Mouse (Mus musculus): Measurements from ENCODE around the gene AA467197. TPM values are rescaled to one million over a fixed set of nuclear protein-coding genes. Genes with fewer than 3 reads are reported as not detected.

The AA467197 gene
- polyA plus RNA-seq, 1 experiment from 2014 or later, result 0.86 TPM

- Histone ChIP-seq H3K4me1 (replicated peaks; ENCODE audit: control insufficient read depth, insufficient read depth, low read length) (no peaks in the 10 kb centered on the region), H3K9me3 (ENCODE audit: control insufficient read depth, low read length) (peaks cover 14% of the 10 kb centered on the region), H3K4me2 (replicated peaks) (no peak overlapping the region), H3K27ac (no peak overlapping the region), H3K4me3 (replicated peaks; ENCODE audit: low read length) (peak overlapping the region; percentile 0; the same call in 1 of the 2 replicates), H3K36me3 (replicated peaks; ENCODE audit: control insufficient read depth, insufficient read depth) (peaks cover 11% of the 10 kb centered on the region), H3K9ac (no peak overlapping the region), H3K27me3 (ENCODE audit: control insufficient read depth, insufficient read depth, low read length) (no peaks in the 10 kb centered on the region)
- peak; percentile 35 for DNase-seq (ENCODE audit: low spot score)
- 88% methylated on average over 5 of the region's 5 CpGs for WGBS
- peak; percentile 40; the same call in 1 of the 2 replicates for ATAC-seq (ENCODE audit: low FRiP score)
These were observed 44.8 kb downstream of the AA467197 start for GRCm38 (mm10) chr2:122681379-122682137.

DNA sequence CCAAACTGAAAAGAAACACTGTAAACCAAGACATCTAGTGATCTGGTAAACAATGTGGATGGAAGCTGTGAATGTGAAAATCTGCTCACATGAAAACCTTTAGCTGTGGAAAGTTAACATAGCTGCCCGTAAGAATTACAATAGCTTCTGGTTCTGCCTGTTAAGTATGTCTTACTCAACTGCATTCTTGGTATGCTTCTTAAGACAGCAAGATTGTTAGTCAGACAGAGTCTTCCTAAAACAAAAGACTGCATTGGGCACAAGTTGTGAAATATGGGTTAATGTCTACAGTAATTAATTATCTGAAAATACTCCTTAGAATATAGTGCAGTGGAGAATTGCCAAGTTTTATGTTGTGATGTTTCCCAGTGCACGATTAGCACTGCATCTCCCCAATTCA is 45.7 kb downstream of the AA467197 start:
- no peaks in the 10 kb centered on the region for H3K27me3 ChIP-seq (ENCODE audit: control insufficient read depth, insufficient read depth, low read length)
- 64% methylated on average over 2 of the region's 2 CpGs for WGBS
- H3K27ac ChIP-seq, result no peak overlapping the region
- no peak overlapping the region for H3K4me2 ChIP-seq (replicated peaks)
- peaks cover 14% of the 10 kb centered on the region for H3K9me3 ChIP-seq (ENCODE audit: control insufficient read depth, low read length)
- no peak overlapping the region for H3K9ac ChIP-seq
- H3K36me3 ChIP-seq (replicated peaks; ENCODE audit: control insufficient read depth, insufficient read depth), result peaks cover 14% of the 10 kb centered on the region
- no peaks in the 10 kb centered on the region for H3K4me1 ChIP-seq (replicated peaks; ENCODE audit: control insufficient read depth, insufficient read depth, low read length)
- DNase-seq (ENCODE audit: low spot score) (no peak), ATAC-seq (ENCODE audit: low FRiP score) (no peak)
- no peak overlapping the region for H3K4me3 ChIP-seq (replicated peaks; ENCODE audit: low read length)

GRCm38 (mm10) chr2:122683641-122684040 is 46.9 kb downstream of the AA467197 start:
- ATAC-seq (ENCODE audit: low FRiP score) (no peak), DNase-seq (ENCODE audit: low spot score) (no peak)

GRCm38 (mm10) chr2:122686665-122687064 is 49.9 kb downstream of the AA467197 start:
- Histone ChIP-seq H3K27ac (no peak overlapping the region), H3K4me1 (replicated peaks; ENCODE audit: control insufficient read depth, insufficient read depth, low read length) (no peaks in the 10 kb centered on the region), H3K9me3 (ENCODE audit: control insufficient read depth, low read length) (peaks cover 6% of the 10 kb centered on the region), H3K9ac (no peak overlapping the region), H3K27me3 (ENCODE audit: control insufficient read depth, insufficient read depth, low read length) (no peaks in the 10 kb centered on the region), H3K4me2 (replicated peaks) (no peak overlapping the region), H3K4me3 (replicated peaks; ENCODE audit: low read length) (no peak overlapping the region), H3K36me3 (replicated peaks; ENCODE audit: control insufficient read depth, insufficient read depth) (peaks cover 14% of the 10 kb centered on the region)
- DNase-seq (ENCODE audit: low spot score) (no peak), ATAC-seq (ENCODE audit: low FRiP score) (no peak)
- 81% methylated on average over 6 of the region's 6 CpGs for WGBS

More at GRCm38 (mm10) chr2:122683641-122684040, 46.9 kb downstream of the AA467197 start:
- Histone ChIP-seq H3K4me3 (replicated peaks; ENCODE audit: low read length) (no peak overlapping the region), H3K27ac (no peak overlapping the region), H3K9ac (no peak overlapping the region), H3K27me3 (ENCODE audit: control insufficient read depth, insufficient read depth, low read length) (no peaks in the 10 kb centered on the region), H3K4me2 (replicated peaks) (no peak overlapping the region), H3K9me3 (ENCODE audit: control insufficient read depth, low read length) (peaks cover 14% of the 10 kb centered on the region), H3K4me1 (replicated peaks; ENCODE audit: control insufficient read depth, insufficient read depth, low read length) (no peaks in the 10 kb centered on the region), H3K36me3 (replicated peaks; ENCODE audit: control insufficient read depth, insufficient read depth) (peaks cover 14% of the 10 kb centered on the region)
- 79% methylated on average over 1 of the region's 1 CpGs for WGBS

MicroRNA genes within 50 kb of the gene (microRNA counts, 519-probe panel; counts per million panel counts)
- not detected for microRNA mmu-miR-147

Small RNA genes within 50 kb of the gene (microRNA-seq; reads per million reads assigned to microRNA genes)
- 8.6 reads per million, percentile 28 among the genes with 10 or more reads in this experiment for gene Mir147

Other genes with a start within 250 kb of the AA467197 start
- 0.07 and 0.09 TPM in 2 replicates for gene Slc28a2, start 210.5 kb upstream of the AA467197 start, polyA plus RNA-seq (2014; fragmentation: Nextera tagmentation; extraction: Ambion mirVana)
- not detected in 2 replicates for gene Gm14085, start 152.0 kb upstream of the AA467197 start, polyA plus RNA-seq (2014; fragmentation: Nextera tagmentation; extraction: Ambion mirVana)
- gene Gatm, start 25.7 kb upstream of the AA467197 start, polyA plus RNA-seq (2014; fragmentation: Nextera tagmentation; extraction: Ambion mirVana), result 42.5 and 56.6 TPM in 2 replicates
- gene Slc30a4, start 65.7 kb downstream of the AA467197 start, polyA plus RNA-seq (2014; fragmentation: Nextera tagmentation; extraction: Ambion mirVana), result 13.0 and 13.6 TPM in 2 replicates
- 78.4 and 91.7 TPM in 2 replicates for gene Bloc1s6, start 101.5 kb downstream of the AA467197 start, polyA plus RNA-seq (2014; fragmentation: Nextera tagmentation; extraction: Ambion mirVana)
- 2.8 and 3.1 TPM in 2 replicates for gene Sqor, start 128.3 kb downstream of the AA467197 start, polyA plus RNA-seq (2014; fragmentation: Nextera tagmentation; extraction: Ambion mirVana)

Data from hindbrain, embryonic 14.5 days (tissue).